Mouse (Mus musculus): ENCODE results near the gene Lpcat3.

Lpcat3 gene

DNA sequence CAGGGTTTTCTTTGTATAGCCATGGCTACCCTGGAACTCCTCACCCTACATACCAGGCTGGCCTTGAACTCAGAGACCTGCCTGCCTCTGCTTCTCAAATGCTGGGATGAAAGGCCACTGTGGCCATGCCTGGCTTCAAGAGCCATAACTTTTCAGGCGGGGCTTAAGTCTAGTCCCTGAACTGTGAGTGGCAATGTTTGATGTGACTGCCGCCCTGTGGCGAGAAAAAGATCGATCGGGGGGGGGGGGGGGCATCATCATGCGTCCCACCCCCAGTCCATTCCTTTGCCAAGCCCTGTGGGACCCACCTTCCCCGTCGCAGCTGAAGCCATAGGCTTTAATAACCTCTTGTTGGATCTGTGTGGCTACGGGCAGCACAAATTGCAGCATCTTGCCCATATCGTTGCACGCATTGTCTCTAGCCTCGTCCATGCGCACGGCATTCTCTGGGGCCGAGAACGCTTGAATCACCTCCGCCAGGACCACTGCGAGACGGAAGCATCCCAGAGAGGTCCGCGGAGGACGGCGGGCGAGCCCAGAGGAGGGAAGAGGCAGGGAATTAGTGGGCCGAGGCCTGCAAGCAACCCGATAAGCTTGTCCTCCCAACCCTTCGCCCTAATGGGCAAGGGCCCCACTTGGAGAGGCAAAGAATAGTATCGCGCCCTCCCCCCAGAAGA, 77.5 kb downstream of the Lpcat3 start:
- no peak for DNase-seq

DNA sequence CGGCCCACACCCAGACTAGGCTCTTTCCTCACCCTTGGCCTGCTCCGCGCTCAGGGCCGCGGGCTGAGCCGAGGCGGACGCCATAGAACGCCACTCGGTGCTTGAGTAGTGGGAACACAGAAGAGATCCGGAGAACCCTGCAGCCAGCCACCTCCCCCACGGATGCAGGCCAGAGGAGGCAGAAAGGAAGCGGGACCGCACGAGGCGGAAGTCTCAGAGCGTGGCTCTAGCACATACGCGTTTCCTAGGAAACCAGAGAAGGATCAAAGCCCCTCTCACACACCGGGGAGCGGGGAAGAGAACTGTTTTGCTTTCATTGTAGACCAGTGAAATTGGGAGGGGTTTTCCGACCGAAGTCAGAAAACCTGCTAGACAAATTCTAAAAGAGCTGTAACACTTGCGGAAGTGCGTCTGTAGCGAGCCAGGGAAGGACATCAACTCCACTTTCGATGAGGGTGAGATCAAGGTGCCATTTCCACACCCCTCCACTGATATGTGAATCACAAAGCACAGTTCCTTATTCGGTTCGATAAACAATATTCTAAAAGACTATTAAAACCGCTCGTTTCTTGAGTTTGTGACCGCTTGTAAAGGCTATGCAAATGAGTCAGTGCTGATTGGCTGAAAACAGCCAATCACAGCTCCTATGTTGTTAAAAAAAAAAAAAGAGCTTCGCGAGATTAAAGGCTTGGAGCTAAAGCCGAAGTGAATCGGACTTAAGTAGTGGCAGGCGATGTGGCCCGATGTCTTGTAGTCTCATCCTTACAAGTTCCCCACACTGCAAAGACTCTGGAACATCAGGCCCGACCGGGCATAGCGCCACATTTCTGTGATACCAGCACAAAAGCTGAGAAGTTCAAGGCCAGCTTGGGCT, 78.3 kb downstream of the Lpcat3 start, which contains the start of gene Grcc10:
TSS of gene Grcc10 (minus strand) at position 487 of the 874 bp plus-strand sequence.
- DNase-seq = peak; percentile 98

DNA sequence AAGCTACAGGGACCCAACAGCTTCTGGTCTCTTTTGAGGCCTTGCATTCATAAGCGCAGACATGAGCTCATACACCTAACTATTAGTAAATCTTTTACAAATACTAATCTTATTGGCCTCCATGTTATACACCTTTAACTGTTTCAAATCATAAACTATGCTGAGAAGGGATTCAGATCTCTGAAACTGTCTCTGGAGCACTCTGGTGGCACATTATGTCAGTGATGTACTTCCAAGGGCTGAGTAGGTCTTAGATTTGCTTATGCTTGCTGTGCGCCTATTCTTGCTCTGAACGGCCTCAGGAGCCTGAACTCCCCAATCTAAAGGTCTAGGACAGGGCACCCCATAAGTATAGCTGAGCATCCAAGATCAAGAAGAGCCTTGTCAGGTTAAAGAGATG, 79.0 kb downstream of the Lpcat3 start:
- DNase-seq = no peak

DNA sequence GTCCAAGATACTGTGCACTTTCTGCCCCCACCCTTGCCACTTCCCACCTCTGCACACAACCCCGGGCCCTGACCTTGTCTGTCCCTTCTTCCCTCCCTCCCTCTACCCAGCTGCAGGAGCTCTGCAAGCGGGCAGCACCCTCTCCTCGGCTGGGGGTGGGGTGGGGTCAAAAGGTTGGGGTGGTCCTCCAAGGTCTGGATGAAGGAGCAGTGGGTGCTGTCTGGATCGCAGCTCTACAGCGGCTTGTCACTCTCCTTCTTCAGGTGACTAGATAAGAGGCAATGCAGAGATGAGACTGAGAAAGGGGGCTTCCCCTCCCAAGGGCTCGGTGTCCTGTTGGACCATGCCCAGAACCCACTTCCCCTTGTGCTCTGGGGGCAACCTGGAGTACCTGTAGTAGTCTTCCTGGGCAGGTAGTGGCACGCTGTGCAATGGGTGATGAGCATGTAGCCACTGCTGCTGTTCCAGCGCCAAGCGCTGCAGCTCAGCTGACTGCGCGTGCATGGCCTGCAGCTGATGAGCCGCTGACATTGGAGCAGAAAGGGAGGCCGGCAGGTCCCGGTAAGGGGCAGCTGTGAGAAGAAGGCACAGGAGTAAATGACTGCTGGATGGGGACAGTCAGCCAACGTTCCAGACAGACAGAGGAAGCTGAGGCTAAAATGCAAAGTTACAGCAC, 80.2 kb downstream of the Lpcat3 start:
- no peak for DNase-seq

DNA sequence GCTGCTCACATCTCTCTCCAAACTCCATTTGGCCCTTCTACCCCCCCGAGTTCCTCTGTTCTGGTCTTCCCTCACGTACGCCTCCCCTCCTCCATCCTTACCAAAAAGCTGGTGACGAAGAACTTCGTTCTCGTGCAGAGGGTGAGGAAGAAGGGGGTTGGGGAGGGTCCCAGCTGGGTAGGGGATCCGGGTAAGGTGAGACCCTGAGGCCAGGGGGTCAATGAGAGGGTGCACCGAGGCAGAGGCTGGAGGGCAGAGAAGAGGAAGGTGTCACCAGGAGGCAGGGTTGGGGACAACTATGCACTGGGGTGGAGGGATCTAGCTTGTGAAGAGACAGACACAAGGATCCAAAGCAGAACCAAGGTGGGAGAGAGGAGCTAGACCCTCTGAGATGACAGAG, 80.8 kb downstream of the Lpcat3 start:
- DNase-seq = no peak

DNA sequence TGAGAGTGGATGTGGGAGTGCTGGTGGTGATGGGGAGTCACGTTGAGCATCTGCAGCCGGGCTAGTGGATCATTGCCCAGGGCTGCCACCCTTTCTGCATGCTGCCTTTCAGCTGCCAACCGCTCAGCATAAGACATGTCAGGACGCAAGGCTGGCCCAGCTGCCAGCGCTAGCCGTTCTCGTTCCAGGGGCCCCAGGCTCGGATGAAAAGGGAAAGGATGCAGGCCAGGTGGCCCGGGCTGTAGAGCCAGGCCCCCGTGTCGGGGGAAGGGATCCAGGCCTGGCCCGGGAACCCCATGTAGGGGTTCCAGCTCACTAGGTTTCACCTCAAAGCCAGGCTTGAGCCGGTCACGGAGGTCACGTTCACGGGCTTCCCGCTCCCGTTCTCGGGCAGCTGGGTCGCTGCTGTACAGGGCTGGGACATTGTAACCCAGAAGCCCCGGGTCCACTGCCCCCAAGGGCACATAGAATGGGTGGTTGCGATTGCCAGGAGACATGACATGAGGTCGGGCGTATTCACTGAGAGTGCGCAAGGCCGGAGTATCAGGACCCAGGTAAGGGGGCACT, 82.0 kb downstream of the Lpcat3 start:
- DNase-seq = no peak

DNA sequence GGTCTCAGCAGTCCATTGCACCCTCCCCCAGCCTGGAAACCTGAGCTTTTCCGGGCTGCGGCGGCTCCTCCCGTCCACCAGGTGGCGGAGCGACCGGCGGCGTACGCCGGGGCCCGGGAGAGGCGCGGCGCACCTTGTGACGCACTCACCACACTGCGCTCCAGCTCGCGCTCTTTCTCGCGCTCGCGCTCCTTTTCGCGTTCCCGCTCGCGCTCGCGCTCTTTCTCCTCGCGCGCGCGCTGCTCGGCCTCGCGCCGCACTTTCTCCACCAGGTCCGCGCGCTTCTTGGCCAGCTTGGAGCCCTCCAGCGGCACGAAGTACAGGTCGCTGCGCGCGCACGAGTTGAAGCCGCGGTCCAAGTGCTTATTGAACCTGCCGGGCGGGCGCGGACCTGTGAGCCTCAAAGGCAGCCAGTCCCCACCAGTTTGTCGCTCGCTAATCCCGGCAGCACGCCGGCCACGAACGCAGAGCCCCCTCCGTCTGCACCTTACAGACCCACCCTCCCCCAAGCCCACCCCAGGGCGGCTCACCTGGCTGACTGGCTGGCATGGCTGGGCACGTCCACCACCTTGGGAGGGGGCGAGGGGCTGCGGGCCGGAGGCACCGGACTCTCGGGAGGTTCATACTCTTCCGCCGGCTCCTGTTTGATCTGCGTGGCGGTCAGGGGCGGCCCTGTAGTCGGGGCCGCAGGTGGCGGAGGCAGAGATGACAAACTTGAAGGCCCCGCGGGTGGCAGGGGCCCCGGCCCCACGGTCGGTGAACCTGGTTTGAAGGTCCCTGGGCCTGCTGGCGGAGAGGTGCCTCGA, 82.9 kb downstream of the Lpcat3 start:
- DNase-seq = peak; percentile 98

DNA sequence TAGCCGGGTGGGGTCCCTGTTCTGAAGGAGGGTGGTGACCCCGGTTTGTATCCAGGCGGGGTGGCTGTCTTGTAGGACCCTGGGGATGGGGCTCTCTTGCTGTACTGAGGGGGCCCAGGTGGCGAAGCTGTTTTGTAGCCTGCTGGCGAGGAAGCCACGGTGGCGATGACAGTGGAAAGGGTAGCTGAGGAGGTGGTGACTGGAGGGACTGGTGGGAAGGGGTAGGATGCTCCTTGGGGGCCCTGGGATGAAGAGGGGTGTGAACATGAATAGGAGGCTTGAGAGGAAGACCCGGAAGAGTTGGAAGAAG, 83.4 kb downstream of the Lpcat3 start:
- DNase-seq = no peak

DNA sequence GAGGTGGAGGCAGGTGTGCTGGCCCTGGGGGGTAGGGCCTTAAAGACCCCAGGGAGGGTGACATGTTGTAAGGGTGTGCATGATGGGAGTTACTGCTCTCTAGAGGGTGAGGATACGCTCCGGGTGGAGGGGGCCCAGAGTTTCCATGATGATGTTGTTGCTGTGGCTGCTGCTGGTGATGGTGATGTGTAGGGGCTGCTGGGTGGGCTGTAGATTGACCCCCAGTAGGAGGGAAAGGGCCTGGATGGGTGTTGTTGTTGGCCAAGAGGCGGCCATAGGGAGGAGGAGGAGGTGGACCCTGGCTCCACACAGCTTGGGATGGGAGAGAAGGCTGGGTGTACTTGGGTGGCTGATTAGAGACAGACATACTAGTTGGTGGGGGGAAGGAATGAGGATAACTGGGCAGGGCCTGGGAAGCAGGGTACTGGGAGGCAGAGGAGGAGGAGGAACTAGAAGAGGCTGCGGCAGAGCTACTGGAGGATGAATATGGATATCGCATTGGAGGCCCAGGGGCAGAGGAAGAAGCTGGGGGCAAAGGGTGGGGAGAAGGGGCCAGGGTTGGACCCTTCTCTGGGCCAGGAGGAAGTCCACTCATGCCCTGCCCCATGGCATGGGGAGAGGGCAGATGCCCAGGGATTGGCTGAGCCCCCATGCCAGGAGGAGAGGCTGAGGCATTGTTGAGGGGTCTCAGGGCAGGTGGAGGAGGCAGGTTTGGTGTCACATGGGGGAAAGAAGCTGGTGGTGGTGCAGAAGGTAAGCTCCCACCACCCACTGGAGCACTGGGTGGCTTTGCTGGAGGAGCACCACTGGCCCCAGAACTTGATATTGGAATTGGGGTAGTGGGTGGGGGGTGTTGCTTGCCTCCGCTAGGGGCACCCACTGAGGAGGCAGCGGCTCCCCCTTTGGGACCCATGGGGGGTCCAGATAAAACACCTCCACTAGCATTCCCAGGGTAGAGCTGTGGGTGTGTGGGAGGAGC, 84.1 kb downstream of the Lpcat3 start:
- no peak for DNase-seq

DNA sequence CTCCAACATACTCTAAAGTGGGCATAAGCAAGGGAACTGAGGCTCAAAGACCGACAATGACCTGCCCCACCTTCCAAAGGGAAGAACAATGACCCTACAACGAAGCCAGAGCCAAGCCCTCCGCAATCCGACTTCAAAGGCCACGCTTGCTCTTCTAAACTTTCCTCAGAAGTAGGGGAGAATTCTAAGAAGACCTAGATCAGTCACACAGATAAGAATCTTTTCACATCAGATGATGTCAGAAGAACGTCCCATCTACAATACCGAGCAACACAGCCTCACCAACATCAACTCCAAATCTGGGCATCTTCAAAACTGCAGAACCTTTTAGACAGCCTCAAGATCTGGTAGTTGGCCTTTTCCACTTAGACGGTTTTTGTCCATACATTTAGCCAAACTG, 87.6 kb downstream of the Lpcat3 start:
- DNase-seq = no peak

DNA sequence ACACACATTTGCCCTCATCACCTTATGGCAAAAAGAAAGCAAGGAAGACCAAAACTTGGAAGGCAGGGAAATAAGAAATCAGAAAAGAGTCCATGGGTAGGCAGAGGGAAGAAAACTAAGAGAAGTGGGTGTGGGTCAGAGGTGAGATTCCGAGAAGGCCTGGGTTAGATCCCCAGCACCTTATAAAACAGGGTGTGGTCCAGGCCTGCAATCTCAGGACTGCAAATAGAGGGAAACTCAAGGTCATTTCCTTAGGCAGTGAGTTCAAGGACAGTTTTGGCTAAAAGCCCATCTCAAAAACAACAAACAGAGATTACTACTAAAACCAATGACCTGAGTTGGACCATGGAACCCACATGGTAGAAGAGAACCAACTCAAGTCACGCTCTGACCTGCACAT, 91.0 kb downstream of the Lpcat3 start:
- DNase-seq = no peak

All from retina, postnatal 1 day (tissue).